Mouse (Mus musculus): ENCODE results near the gene Tcte3. TPM values are rescaled to one million over a fixed set of nuclear protein-coding genes. Genes with fewer than 3 reads are reported as not detected.

Tcte3 gene
- not detected for total RNA-seq (2023)

DNA sequence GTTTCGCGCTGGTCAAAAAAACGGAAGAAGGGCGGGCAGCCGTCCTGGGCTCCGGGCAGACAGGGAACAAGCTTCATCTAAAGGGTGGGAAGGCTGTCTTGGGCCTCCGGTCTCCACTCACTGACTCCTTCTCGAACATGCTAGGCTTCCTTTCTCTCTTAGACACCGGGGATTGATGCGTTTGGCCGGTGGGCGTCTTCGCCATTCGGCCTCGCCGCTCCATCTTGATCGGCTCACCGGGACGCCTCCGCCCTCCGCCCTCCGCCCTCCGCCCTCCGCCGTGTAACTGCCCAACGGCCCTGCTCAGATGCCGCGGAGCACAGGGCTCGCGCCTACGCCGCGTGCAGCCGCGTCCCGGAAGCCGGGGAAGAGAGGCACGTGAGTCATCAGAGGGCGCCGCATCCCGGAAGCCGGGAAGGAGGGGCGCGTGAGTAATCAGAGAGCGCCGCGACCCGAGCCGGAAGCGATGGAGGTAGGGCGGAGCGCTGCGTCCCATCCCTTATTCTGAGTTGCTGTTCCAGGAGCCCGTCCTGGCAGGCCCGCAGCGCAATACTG, at the start of gene Tcte3, which contains the start of the genes Ermard and Gm3448:
TSS of gene Tcte3 (minus strand) at position 314 of the 555 bp plus-strand sequence.
TSS of gene Ermard (plus strand) at position 34 of the 555 bp plus-strand sequence.
TSS of gene Gm3448 (minus strand) at position 363 of the 555 bp plus-strand sequence.

GRCm38 (mm10) chr17:15009706-15010413, 31.4 kb downstream of the Tcte3 start, which contains the start of gene Gm3435:
Gm3435 (plus strand) TSS chr17:15010176.

DNA sequence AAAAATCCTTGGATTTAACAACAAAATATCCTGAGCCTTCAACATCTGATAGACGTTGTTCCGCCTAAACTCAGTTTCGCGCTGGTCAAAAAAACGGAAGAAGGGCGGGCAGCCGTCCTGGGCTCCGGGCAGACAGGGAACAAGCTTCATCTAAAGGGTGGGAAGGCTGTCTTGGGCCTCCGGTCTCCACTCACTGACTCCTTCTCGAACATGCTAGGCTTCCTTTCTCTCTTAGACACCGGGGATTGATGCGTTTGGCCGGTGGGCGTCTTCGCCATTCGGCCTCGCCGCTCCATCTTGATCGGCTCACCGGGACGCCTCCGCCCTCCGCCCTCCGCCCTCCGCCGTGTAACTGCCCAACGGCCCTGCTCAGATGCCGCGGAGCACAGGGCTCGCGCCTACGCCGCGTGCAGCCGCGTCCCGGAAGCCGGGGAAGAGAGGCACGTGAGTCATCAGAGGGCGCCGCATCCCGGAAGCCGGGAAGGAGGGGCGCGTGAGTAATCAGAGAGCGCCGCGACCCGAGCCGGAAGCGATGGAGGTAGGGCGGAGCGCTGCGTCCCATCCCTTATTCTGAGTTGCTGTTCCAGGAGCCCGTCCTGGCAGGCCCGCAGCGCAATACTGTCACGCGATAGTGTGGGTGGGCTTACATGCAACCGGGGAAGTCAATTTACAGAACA, 62.8 kb downstream of the Tcte3 start, which contains the start of the genes 9030025P20Rik and Gm3417:
TSS of gene 9030025P20Rik (plus strand) at position 107 of the 677 bp plus-strand sequence.
TSS of gene Gm3417 (minus strand) at position 429 of the 677 bp plus-strand sequence.

Other genes starting within 250 kb of the Tcte3 start
- not detected for gene Wdr27, start 98.3 kb downstream of the Tcte3 start, total RNA-seq (2023)
- gene 1600012H06Rik, start 98.3 kb downstream of the Tcte3 start, total RNA-seq (2023): 17.5 TPM
- gene Phf10, start 80.2 kb downstream of the Tcte3 start, total RNA-seq (2023): 38.7 TPM
- gene 9030025P20Rik, start 63.0 kb downstream of the Tcte3 start, total RNA-seq (2023): 21.5 TPM
- 2.1 TPM for gene Gm3417, start 62.7 kb downstream of the Tcte3 start, total RNA-seq (2023)
- 10.1 TPM for gene Gm3435, start 31.3 kb downstream of the Tcte3 start, total RNA-seq (2023)
- gene Ermard, start 280 bp downstream of the Tcte3 start, total RNA-seq (2023): 108 TPM
- gene Gm3448, start within 50 bp of the Tcte3 start, total RNA-seq (2023): 8.4 TPM